Mouse (Mus musculus) gastrocnemius, adult 8-10 months (tissue): ENCODE measurements around the gene Wars. TPM values are rescaled to one million over a fixed set of nuclear protein-coding genes. Genes with fewer than 3 reads are reported as not detected.
A peak's percentile ranks its signal among the peaks of the same experiment; 100 is the strongest.

Experiments
- DNase-seq, 2 experiments: peaks; one replicate each; pipeline ENCODE4 v3.0.0; 2022; ENCODE audit warnings: low spot score in 2 of 2
- total RNA-seq, 4 experiments: library from RNA; stranded (reverse); gene quantifications; 2 replicates each; pipeline ENCODE4 v1.2.4; 2022

Gene Wars
- total RNA-seq, result 10 to 100 TPM; 26.4 to 28.7 (median 28.0) TPM

GRCm38 (mm10) chr12:108893715-108894431, at the start of gene Wars:
Gene Wars, minus strand, starts transcription at chr12:108894174.
- peak; percentile 90 to 94 for DNase-seq

GRCm38 (mm10) chr12:108942203-108942923, 48.4 kb upstream of the Wars start:
- no peak for DNase-seq

- DNase-seq, result no peak
Observed at GRCm38 (mm10) chr12:108941282-108941681, 47.3 kb upstream of the Wars start.

GRCm38 (mm10) chr12:108940255-108940654, 46.3 kb upstream of the Wars start:
- DNase-seq, result no peak

GRCm38 (mm10) chr12:108939317-108939716, 45.3 kb upstream of the Wars start:
- DNase-seq, result no peak

GRCm38 (mm10) chr12:108938844-108939243, 44.9 kb upstream of the Wars start:
- DNase-seq, result no peak

- no peak for DNase-seq
Observed at GRCm38 (mm10) chr12:108937506-108937905, 43.5 kb upstream of the Wars start.

- DNase-seq, result no peak
Observed at GRCm38 (mm10) chr12:108936834-108937233, 42.9 kb upstream of the Wars start.

- no peak for DNase-seq
Observed at GRCm38 (mm10) chr12:108934231-108934630, 40.3 kb upstream of the Wars start.

GRCm38 (mm10) chr12:108932113-108932512, 38.1 kb upstream of the Wars start:
- no peak for DNase-seq

GRCm38 (mm10) chr12:108931341-108932053, 37.5 kb upstream of the Wars start:
- no peak for DNase-seq

GRCm38 (mm10) chr12:108929475-108929874, 35.5 kb upstream of the Wars start:
- DNase-seq, result no peak

GRCm38 (mm10) chr12:108928249-108928648, 34.3 kb upstream of the Wars start:
- no peak for DNase-seq

- no peak for DNase-seq
Observed at GRCm38 (mm10) chr12:108926606-108927111, 32.7 kb upstream of the Wars start.

- DNase-seq, result no peak
Observed at GRCm38 (mm10) chr12:108918753-108919152, 24.8 kb upstream of the Wars start.

GRCm38 (mm10) chr12:108917509-108917908, 23.5 kb upstream of the Wars start:
- no peak for DNase-seq

- no peak for DNase-seq
Observed at GRCm38 (mm10) chr12:108916447-108917042, 22.6 kb upstream of the Wars start.

- DNase-seq, result no peak
Observed at GRCm38 (mm10) chr12:108915893-108916292, 21.9 kb upstream of the Wars start.

GRCm38 (mm10) chr12:108914709-108915340, 20.9 kb upstream of the Wars start:
- no peak for DNase-seq

GRCm38 (mm10) chr12:108914198-108914597, 20.2 kb upstream of the Wars start:
- DNase-seq, result no peak

GRCm38 (mm10) chr12:108912442-108912841, 18.5 kb upstream of the Wars start:
- DNase-seq, result no peak
